Mouse (Mus musculus) retina, postnatal 7 days (tissue): ENCODE results near the gene Ercc2.

Source experiments
- DNase-seq: peaks from one replicate; pipeline ENCODE4 v3.0.0-alpha.2; 2012; ENCODE audit warnings: low read depth, low spot score

The Ercc2 gene

GRCm38 (mm10) chr7:19381377-19382165, at the start of gene Ercc2:
TSS of gene Ercc2 (plus strand) at chr7:19382010.
- peak; percentile 99 for DNase-seq

GRCm38 (mm10) chr7:19332709-19333352, 49.0 kb upstream of the Ercc2 start:
- DNase-seq, result no peak

GRCm38 (mm10) chr7:19335583-19335982, 46.2 kb upstream of the Ercc2 start:
- DNase-seq, result no peak

- DNase-seq, result no peak
These were observed 44.7 kb upstream of the Ercc2 start for GRCm38 (mm10) chr7:19337122-19337521.

- DNase-seq, result no peak
These were observed 43.8 kb upstream of the Ercc2 start for GRCm38 (mm10) chr7:19338060-19338459.

- DNase-seq, result no peak
These were observed 43.2 kb upstream of the Ercc2 start for GRCm38 (mm10) chr7:19338596-19338995.

GRCm38 (mm10) chr7:19341250-19341649, 40.6 kb upstream of the Ercc2 start:
- no peak for DNase-seq

- DNase-seq, result no peak
These were observed 39.9 kb upstream of the Ercc2 start for GRCm38 (mm10) chr7:19341761-19342409.

GRCm38 (mm10) chr7:19342481-19343027, 39.3 kb upstream of the Ercc2 start:
- peak; percentile 87 for DNase-seq

GRCm38 (mm10) chr7:19343210-19343808, 38.5 kb upstream of the Ercc2 start:
- no peak for DNase-seq

- DNase-seq, result no peak
These were observed 37.5 kb upstream of the Ercc2 start, which contains the start of gene Ercc1 for GRCm38 (mm10) chr7:19344237-19344847. TSS of gene Ercc1 (plus strand) at chr7:19344778.

GRCm38 (mm10) chr7:19344938-19345471, 36.8 kb upstream of the Ercc2 start:
- peak; percentile 95 for DNase-seq

- DNase-seq, result no peak
These were observed 32.5 kb upstream of the Ercc2 start for GRCm38 (mm10) chr7:19349188-19349915.

- DNase-seq, result no peak
These were observed 31.6 kb upstream of the Ercc2 start for GRCm38 (mm10) chr7:19350221-19350620.

GRCm38 (mm10) chr7:19354991-19355390, 26.8 kb upstream of the Ercc2 start:
- DNase-seq, result no peak

GRCm38 (mm10) chr7:19356311-19356710, 25.5 kb upstream of the Ercc2 start:
- DNase-seq, result no peak

GRCm38 (mm10) chr7:19357381-19358375, 24.1 kb upstream of the Ercc2 start:
- DNase-seq, result no peak

- no peak for DNase-seq
These were observed 23.2 kb upstream of the Ercc2 start for GRCm38 (mm10) chr7:19358634-19359033.

GRCm38 (mm10) chr7:19359299-19359891, 22.4 kb upstream of the Ercc2 start, which contains the start of the genes Cd3eap and Ppp1r13l:
TSS of gene Cd3eap (minus strand) at chr7:19359483.
TSS of gene Ppp1r13l (plus strand) at chr7:19359749.
- DNase-seq, result peak; percentile 78
